In genomic region chr11:3931511-3932211, GRCm38 (mm10) we compare ENCODE assay signal across 8 mouse cellular contexts. TPM values are rescaled to one million over a fixed set of nuclear protein-coding genes. Genes with fewer than 3 reads are reported as not detected.
A peak's percentile ranks its signal among the peaks of the same experiment; 100 is the strongest.
DNase-seq lines count a peak whose midpoint lies in the region; ATAC-seq lines count a peak whose summit lies in the region.

TSS of gene Tcn2 (minus strand) at chr11:3932159.

- no peaks in the 10 kb centered on the region for H3K9me3 ChIP-seq in erythroblast, embryonic 14.5 days (ENCODE audit: control insufficient read depth, low read length)
- H3K9me3 ChIP-seq in heart, embryonic 14.5 days (ENCODE audit: control insufficient read depth, low read length) = no peaks in the 10 kb centered on the region
- no peaks in the 10 kb centered on the region for H3K9me3 ChIP-seq in liver, embryonic 13.5 days (replicated peaks)
- H3K9me3 ChIP-seq in stomach, embryonic 16.5 days (replicated peaks; ENCODE audit: control insufficient read depth, low read length) = no peaks in the 10 kb centered on the region

- DNase-seq in B cell, adult 2 months = peak; percentile 77 to 79
- peak; percentile 94 for DNase-seq in adrenal gland, postnatal 14 days
- peak; percentile 96 for DNase-seq in kidney, postnatal 14 days
- peak; percentile 67 for DNase-seq in liver, embryonic 13.5 days
- peak; percentile 75 to 77 for DNase-seq in natural killer cell, adult 2 months (ENCODE audit: low spot score in 2 of 2)

- H3K27ac ChIP-seq in heart, embryonic 14.5 days (replicated peaks in 1 of 2; ENCODE audit: control insufficient read depth in 1 of 2, insufficient read depth in 1 of 2, low read depth in 2 of 2, low read length in 2 of 2) = peak within 1 kb of the TSS in 1 of 2 experiments; percentile 52; a peak in 2 of 4 replicates
- no peak within 1 kb of the TSS; the same call in 1 of the 2 replicates for H3K27ac ChIP-seq in liver, embryonic 13.5 days
- no peak within 1 kb of the TSS for H3K27ac ChIP-seq in stomach, embryonic 16.5 days (ENCODE audit: low read length)

- H3K4me1 ChIP-seq in erythroblast, embryonic 14.5 days (ENCODE audit: control insufficient read depth) = peaks cover 9% of the 10 kb centered on the region
- H3K4me1 ChIP-seq in heart, embryonic 14.5 days (ENCODE audit: control insufficient read depth in 2 of 2, insufficient read depth in 2 of 2, low read length in 2 of 2) = peaks cover 6 to 14% of the 10 kb centered on the region in 2 experiments
- peaks cover 22% of the 10 kb centered on the region for H3K4me1 ChIP-seq in liver, embryonic 13.5 days (replicated peaks)
- peaks cover 9% of the 10 kb centered on the region for H3K4me1 ChIP-seq in stomach, embryonic 16.5 days (ENCODE audit: control insufficient read depth, insufficient read depth, low read length)

- H3K4me2 ChIP-seq in heart, embryonic 14.5 days (ENCODE audit: low read length) = peak within 1 kb of the TSS; percentile 78
- H3K4me2 ChIP-seq in liver, embryonic 13.5 days = peak within 1 kb of the TSS; percentile 66
- peak within 1 kb of the TSS; percentile 74 for H3K4me2 ChIP-seq in stomach, embryonic 16.5 days (ENCODE audit: low read depth, low read length)

- peak within 1 kb of the TSS; percentile 74 for H3K9ac ChIP-seq in heart, embryonic 14.5 days (ENCODE audit: low read length)
- peak within 1 kb of the TSS; percentile 53 for H3K9ac ChIP-seq in liver, embryonic 13.5 days
- peak within 1 kb of the TSS; percentile 72 for H3K9ac ChIP-seq in stomach, embryonic 16.5 days (ENCODE audit: low read length)

- H3K27me3 ChIP-seq in erythroblast, embryonic 14.5 days (ENCODE audit: control insufficient read depth) = no peaks in the 10 kb centered on the region
- no peaks in the 10 kb centered on the region for H3K27me3 ChIP-seq in heart, embryonic 14.5 days (ENCODE audit: control insufficient read depth, insufficient read depth, low read length)
- H3K27me3 ChIP-seq in liver, embryonic 13.5 days = no peaks in the 10 kb centered on the region
- no peaks in the 10 kb centered on the region for H3K27me3 ChIP-seq in stomach, embryonic 16.5 days (ENCODE audit: control insufficient read depth, insufficient read depth, low read length)

- H3K4me3 ChIP-seq in erythroblast, embryonic 14.5 days (replicated peaks) = peak within 1 kb of the TSS; percentile 55
- H3K4me3 ChIP-seq in heart, embryonic 14.5 days (ENCODE audit: control insufficient read depth in 1 of 2, insufficient read depth in 1 of 2, low read depth in 1 of 2, low read length in 2 of 2) = peak within 1 kb of the TSS; percentile 49 to 58
- peak within 1 kb of the TSS; percentile 55 for H3K4me3 ChIP-seq in liver, embryonic 13.5 days (replicated peaks)
- H3K4me3 ChIP-seq in stomach, embryonic 16.5 days (replicated peaks; ENCODE audit: low read length) = peak within 1 kb of the TSS; percentile 58

- H3K36me3 ChIP-seq in erythroblast, embryonic 14.5 days (ENCODE audit: control insufficient read depth) = no peaks in the 10 kb centered on the region
- H3K36me3 ChIP-seq in heart, embryonic 14.5 days (ENCODE audit: control insufficient read depth, insufficient read depth, low read length) = peaks cover 12% of the 10 kb centered on the region
- no peaks in the 10 kb centered on the region for H3K36me3 ChIP-seq in liver, embryonic 13.5 days
- H3K36me3 ChIP-seq in stomach, embryonic 16.5 days (ENCODE audit: control insufficient read depth, insufficient read depth, low read length) = no peaks in the 10 kb centered on the region

- WGBS in heart, embryonic 14.5 days = under 1% methylated on average over 21 of the region's 26 CpGs
- under 1% methylated on average over 26 of the region's 26 CpGs for WGBS in liver, embryonic 13.5 days (ENCODE audit: insufficient replicate concordance)
- under 1% methylated on average over 22 of the region's 26 CpGs for WGBS in stomach, embryonic 16.5 days

- peak; percentile 81 for ATAC-seq in heart, embryonic 14.5 days (ENCODE audit: insufficient number of reproducible peaks, insufficient read depth, low FRiP score, low read depth)
- peak; percentile 82 for ATAC-seq in liver, embryonic 13.5 days (ENCODE audit: low read depth)
- peak; percentile 90 for ATAC-seq in stomach, embryonic 16.5 days (ENCODE audit: insufficient read depth, low FRiP score)

RNA-seq across cellular contexts. Expression of gene Tcn2, which starts in this region (rescaled TPM):
- total RNA-seq in adrenal gland, postnatal 14 days (2021) = 107 and 112 TPM in 2 replicates
- 0.07 and 0.08 TPM in 2 replicates for polyA plus RNA-seq in erythroblast, embryonic 14.5 days (2012)
- polyA plus RNA-seq in heart, embryonic 14.5 days (2014; fragmentation: Nextera tagmentation; extraction: Ambion mirVana) = 82.3 and 91.6 TPM in 2 replicates
- polyA plus RNA-seq in liver, embryonic 13.5 days (2015; fragmentation: Nextera tagmentation; extraction: Ambion mirVana) = 14.8 and 15.9 TPM in 2 replicates
- polyA plus RNA-seq in stomach, embryonic 16.5 days (2015; fragmentation: Nextera tagmentation; extraction: Ambion mirVana) = 49.9 and 52.4 TPM in 2 replicates

Comparison
In these comparisons a context has a peak if more than half of its experiments do, and no peak if none do; other contexts are left out.
1. RNA of gene Tcn2 (polyA plus RNA-seq): 82.3 to 91.6 TPM in heart, embryonic 14.5 days, 49.9 to 52.4 TPM in stomach, embryonic 16.5 days and 14.8 to 15.9 TPM in liver, embryonic 13.5 days; 0.07 to 0.08 TPM in erythroblast, embryonic 14.5 days; every median in the first group is over 10 times any median in the second.
2. Peak in every context shown above with its lines, with median percentiles within 50 percentile points of each other: DNase-seq, H3K4me3 ChIP-seq, ATAC-seq, H3K4me2 ChIP-seq and H3K9ac ChIP-seq.